Mouse (Mus musculus) adrenal gland, adult 18-20 months (tissue): ENCODE results near the gene Pusl1. TPM values are rescaled to one million over a fixed set of nuclear protein-coding genes. Genes with fewer than 3 reads are reported as not detected.

ENCODE experiments used
- DNase-seq, 2 experiments: peaks; one replicate each; pipeline ENCODE4 v3.0.0; 2021 to 2022; ENCODE audit warnings: low spot score in 2 of 2
- long read RNA-seq, 2 experiments: library from polyadenylated mRNA; stranded (forward); transcript quantifications; one replicate each; pipeline ENCODE4 v2.0.0; 2021
- total RNA-seq, 2 experiments: library from RNA; stranded (reverse); gene quantifications; 1 replicate in 1 of 2; 2 replicates in 1 of 2; pipeline ENCODE4 v1.2.3; 2021

The Pusl1 gene
- total RNA-seq = 10 to 100 TPM; 28.1 to 32.8 TPM
- long read RNA-seq, experiment 1, partial matches to known transcripts = 5 of 22 reads
- long read RNA-seq, experiment 1, other reads (novel, unspliced or antisense) = 13 of 22 reads
- long read RNA-seq, experiment 2, transcript Pusl1-201 (8 exons, 1,243 nt) = major isoform, 8 of 48 reads
- long read RNA-seq, experiment 2, partial matches to known transcripts = 6 of 48 reads
- long read RNA-seq, experiment 2, other reads (novel, unspliced or antisense) = 34 of 48 reads

DNA sequence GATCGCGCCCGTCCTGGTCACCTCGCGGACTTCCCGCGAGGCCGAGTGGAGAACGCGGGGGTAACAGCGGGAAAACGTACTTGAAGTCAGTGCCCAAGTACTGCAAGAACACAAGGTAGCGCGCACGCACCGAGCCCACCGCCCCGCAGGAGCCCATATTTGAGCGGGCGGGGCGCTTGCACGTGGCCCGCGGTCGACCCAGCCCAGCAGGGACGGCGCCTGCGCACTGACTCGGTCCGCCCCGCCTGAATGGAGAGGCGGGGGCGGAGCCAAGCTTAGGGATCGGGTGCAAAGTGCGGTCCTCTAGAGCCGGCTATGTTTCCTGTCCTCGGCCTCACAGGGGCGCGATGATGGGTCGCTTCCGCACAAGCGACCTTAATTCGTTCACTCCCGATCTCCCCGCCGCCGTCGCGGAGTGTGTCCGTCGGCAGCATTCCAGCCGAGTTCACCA, at the start of gene Pusl1, which contains the start of gene Acap3:
Pusl1 (minus strand) TSS at position 231 of the 451 bp plus-strand sequence.
Acap3 (plus strand) TSS at position 272 of the 451 bp plus-strand sequence.
- DNase-seq = peak; percentile 97 to 98

DNA sequence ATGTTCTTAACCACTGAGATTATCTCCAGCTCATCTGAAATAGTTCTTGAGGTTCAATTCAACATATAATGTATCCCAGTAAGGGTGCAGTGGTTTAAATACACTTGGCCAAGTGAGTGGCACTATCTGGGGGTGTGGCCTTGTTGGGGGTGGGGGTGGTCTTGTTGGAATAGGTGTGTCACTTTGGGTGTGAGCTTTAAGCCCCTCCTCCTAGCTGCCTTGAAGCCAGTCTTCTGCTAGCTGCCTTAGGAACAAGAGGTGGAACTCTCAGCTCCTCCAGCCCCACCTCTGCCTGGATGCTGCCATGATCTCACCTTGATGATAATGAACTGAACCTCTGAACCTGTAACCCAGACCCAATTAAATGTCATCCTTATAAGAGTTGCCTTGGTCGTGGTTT, 40.5 kb upstream of the Pusl1 start:
- DNase-seq = no peak

DNA sequence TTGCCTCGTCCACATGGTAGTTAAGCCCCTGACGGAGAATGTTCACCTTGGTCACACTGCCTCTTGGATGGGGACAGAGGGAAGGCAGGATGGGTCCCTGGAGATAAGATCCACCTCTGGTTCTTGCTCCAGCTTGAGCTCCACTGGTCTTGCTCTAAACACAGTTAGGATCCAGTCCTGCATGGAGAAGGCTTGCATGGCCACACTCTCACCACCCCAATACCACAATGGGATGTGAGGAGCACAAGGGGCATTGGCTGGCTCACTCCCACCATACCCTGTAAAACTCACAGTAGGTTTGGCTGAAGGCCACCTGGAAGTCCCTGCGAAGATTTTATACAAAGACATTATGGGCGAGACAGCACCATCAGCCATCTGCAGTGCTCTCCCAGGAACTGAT, 17.2 kb upstream of the Pusl1 start:
- DNase-seq = no peak

DNA sequence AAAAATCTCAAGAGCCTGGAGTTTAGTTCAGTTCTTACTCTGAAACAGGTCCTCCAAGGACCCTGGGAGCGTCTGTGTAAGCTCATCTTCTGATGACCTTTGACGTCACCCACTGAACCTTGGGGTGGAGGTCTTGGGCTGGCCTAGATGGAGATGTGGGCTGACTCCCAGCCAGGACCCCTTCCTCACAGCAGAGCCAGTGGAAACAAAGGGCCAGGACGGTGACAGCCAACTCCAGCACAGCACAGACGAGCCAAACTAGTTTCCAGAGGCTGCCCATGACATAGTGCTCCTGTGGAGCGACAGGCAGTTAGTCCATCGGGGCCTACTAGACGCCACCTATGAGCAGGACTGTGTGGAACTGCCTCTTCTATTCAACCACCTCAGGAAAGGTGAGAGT, 16.7 kb upstream of the Pusl1 start:
- peak; percentile 1 to 13 for DNase-seq

DNA sequence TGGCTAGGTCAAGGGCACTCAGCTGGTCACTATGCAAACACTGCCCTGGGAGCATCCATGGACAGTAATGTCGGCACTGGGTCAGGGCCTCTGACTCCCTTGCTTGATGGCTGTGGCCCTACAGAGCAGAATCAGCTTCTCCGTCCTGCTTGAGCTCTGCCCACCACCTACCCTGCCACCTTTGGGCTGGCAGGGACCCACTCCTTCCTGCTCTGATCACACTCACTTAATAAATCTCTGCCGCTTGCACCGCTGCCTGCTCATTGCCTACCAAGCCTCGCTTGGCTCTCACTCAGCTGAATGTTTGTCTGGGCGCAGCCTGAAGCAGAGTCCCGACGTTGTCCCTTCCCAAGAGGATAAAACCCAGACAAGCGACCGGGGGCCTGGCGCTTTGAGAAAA, 15.4 kb upstream of the Pusl1 start:
- peak; percentile 1 to 15 for DNase-seq

DNA sequence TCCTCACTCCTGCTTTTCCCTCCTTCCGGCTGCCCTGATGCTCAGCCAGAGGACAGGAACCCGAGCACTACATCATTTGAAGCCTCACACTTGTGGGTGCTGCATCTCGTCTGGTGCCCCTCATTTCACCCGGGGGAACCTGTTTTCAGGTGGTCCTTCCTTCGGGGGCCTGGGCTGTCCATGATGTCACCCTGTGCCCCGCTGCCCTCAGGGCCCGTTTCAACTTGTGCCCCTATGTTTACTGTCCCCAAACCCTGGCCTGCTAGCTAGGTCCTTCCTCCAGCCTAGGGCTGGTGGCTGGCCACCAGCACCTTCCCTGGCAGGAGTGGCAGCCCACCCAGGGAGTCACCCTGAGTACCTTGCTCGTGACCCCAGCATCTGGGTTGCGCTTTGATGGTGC, 14.5 kb upstream of the Pusl1 start:
- peak in 1 of 2 experiments; percentile 16 for DNase-seq

DNA sequence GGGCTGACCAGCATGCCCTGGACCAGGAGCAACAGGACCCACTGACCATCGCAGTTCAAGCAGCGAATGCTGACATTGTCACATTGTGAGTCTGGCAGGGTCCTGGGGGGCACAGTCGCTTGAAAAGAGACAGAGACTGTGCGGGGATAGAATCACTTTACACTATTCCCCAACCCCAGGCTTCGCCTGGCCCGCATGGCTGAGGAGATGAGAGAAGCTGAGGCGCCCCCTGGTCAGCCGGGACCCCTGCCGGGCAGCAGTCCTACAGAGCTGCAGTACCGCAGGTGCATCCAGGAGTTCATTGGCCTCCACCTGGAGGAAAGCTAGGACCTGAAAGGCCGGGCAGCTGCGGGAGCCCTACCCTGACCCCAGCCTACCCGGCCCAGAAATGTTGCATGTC, 14.1 kb upstream of the Pusl1 start:
- peak in 1 of 2 experiments; percentile 17 for DNase-seq

DNA sequence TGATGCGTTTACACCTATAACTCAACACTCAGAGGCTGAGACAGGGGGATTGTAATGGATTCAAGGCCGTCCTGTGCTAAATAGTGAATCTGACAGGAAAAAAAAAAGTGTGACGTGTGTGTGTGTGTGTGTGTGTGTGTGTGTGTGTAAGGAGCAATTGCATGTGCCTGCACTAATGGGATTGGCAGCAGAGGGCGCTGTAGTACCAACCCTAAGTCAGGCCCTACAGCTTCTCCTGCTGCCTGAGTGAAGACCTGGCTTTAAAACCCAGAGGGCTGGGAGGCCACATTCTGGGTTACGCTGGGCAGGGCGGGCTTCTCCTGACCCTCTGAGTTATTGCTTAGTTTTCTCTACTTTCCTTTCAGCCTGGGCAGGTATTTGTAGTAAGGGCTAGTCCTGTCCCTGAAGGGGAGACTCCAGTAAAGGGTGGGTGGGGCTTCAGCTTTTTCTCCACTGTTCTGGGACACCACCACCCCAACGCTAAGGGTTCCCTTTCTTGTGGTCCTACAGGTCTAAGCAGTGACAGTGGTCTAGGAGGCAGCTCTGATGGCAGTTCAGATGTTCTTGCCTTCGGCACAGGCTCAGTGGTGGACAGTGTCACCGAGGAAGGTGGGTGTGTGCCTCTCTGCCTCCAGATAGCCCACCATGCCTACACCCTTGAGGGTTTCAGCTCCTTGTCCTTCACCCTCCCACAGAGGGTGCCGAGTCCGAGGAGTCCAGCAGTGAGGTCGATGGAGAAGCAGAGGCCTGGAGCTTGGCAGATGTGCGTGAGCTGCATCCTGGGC, 12.9 kb upstream of the Pusl1 start:
- peak in 1 of 2 experiments; percentile 18 for DNase-seq

DNA sequence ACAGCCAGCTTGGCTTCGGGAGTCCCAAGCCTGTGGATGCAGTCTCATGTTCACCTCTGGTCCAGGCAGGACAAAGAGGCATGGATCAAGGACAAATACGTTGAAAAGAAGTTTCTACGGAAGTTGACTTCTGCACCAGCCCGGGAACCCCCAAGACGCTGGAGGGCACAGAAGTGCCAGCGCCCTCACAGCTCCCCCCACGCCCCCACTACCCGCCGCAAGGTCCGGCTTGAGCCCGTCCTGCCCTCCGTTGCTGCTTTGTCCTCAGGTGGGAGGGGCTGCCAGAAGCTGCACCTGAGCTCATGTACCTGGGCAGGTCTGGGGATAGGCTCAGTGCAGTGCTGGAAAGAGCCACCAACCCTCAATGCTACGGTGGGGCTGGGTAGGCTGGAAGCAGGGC, 11.7 kb upstream of the Pusl1 start:
- peak in 1 of 2 experiments; percentile 17 for DNase-seq

DNA sequence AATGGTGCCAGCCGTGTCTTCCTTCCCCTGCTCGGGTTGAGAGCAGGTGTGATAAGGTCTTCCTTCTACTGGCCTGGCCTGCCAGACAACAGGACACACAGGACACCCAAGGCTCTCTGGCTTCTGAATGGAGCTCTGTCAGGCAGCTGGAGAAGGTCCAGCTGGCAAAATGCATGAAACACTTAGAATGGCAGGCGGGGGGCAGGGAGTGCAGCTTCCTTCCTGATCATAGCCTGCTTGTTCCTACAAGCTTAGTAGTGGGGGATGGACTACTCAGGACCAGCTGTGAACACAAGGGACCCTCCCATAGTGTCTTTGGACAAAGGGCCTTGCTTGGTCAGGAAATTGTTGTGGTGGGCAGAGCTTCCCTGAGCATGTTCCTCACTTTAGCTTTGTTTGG, 9.6 kb upstream of the Pusl1 start:
- DNase-seq = peak; percentile 1 to 23

DNA sequence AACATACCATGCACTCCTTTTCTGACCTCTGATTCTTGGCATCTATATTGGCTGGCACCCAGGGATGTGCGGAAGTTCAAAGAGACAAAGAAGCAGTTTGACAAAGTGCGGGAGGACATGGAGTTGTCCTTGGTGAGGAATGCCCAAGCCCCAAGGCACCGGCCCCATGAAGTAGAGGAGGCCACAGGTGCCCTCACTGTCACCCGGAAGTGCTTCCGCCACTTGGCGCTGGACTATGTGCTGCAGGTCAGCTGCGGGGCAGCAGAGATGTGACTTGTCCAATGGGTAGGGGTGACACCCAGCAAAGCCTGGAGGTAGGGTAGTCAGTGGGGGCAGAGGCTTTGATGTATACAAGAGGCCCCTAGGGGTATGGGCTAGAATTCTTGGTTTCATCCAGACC, 7.8 kb upstream of the Pusl1 start:
- peak in 1 of 2 experiments; percentile 18 for DNase-seq

DNA sequence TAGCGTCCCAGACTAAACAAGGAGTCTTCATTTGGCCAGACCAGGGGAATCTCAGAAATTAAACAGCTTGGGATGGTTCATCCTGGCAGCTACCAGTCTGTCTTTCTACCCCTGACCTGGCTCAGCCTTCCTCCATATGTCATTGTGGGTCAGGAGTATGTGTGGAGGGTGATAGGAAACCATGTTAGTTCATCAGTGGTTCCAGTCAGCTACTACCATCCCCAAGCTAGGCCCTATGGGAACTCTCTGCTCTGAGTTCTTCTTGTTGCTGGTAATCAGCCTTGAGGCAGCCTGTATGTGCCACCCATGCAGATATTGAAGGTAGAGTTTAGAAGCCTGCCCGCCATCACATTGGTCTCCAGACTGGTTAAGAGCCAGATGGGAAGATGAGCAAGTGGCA, 6.7 kb upstream of the Pusl1 start:
- no peak for DNase-seq

DNA sequence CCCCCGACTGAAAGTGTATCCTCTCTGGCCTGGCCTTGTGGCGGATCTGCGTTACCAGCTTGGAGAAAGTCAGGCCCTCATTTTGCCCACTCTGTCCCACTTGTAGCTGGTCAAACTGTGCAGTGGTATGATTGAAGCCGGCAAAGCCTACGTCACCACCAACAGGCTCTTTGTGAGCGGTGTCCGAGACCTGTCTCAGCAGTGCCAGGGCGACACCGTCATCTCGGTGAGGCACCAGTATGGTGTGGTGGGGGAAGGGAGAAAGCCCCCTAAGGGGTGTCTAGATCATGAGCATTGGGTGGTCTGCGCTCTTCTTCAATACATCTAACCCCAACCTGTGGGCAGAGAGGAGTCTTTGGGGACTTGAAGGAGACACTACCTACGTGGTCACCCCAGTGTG, 4.9 kb upstream of the Pusl1 start:
- peak in 1 of 2 experiments; percentile 20 for DNase-seq

DNA sequence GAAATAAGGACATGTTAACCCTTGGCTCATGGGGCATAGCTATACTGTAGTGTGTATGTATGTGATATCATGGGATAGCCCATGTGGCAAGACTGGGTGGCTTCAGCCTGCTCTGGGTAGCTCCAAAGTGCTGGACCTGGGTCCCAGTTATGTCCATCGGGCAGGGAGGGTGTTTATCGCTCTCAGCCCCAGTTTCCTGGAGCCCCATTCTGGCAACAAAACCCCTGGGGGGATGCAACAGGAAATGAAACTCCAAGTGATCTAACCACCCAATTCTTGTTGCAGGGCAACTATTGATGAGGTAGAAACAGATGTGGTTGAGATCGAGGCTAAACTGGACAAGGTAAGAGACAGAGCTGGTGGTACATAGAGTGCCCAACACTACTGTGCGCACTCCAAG, 4.2 kb upstream of the Pusl1 start:
- DNase-seq = peak; percentile 2 to 20

DNA sequence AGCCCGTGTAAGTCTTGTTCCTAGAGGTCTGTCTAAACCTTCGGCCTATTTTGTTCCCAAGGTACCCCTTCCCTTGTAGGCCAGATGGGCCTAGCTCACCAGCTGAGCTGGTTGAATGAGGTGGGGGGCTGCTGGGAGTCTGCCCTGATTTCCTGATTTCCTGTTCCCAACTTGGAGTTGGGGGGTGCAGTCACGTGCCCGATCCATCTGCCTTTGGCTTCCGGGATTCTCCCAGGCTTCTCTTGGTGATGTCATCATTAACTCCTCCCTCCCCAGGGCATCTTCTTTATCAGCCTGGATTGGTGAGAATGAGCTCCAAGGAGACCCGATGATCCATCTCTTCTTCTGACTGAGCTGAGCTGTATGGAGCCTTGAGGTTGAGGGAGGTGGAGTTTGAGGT, 3.6 kb upstream of the Pusl1 start:
- peak; percentile 29 to 44 for DNase-seq

DNA sequence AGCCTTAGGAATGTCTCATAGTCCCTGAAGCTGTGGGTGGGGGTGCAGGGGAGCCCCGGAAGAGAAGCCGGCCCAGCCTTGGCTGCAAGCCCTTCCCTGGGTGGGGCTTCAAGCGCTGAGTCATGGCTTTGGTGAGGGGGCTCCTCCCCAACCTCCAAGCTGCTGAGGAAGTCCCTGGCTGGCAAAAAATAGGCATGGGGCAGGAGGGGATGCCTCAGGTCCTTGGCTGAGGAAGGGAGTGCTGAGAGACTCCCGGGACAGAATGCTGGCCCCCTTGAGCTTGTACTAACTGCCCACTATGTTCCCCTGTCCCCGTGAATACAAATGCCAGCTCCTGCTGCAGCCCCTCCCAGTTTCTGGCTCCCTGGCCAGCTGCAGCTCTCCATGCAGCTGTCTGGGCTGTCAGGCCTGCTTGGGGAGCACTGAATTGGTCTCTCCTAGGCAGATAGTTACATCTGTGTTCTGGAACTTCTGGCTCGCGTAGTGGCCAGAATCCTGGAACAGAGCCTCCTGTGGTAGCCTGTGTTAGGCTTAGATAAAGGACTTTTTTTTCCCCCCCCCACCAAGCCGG, 2.8 kb upstream of the Pusl1 start:
- peak; percentile 49 to 65 for DNase-seq

DNA sequence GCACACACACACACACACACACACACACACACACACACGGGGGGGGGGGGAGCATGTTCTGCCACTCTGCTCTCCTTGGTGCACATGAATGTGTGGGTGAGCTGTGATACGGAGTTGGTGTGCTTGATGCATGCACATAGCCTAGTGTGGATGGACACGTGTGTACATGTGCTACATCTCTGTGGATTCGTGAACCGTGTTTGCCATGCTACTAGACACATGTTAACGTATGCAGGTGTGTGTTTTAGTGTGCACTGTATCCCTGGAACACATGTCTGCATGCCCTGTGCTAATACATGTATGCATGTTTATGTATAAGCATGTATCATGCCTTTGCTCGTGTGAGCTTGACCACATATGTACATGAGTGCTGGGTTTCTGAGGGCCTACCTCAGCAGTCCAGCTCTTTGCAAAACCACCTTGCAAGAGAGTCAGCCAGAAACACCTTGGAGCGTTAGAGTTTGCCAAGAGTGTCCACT, 1.7 kb upstream of the Pusl1 start:
- DNase-seq = peak in 1 of 2 experiments; percentile 13

DNA sequence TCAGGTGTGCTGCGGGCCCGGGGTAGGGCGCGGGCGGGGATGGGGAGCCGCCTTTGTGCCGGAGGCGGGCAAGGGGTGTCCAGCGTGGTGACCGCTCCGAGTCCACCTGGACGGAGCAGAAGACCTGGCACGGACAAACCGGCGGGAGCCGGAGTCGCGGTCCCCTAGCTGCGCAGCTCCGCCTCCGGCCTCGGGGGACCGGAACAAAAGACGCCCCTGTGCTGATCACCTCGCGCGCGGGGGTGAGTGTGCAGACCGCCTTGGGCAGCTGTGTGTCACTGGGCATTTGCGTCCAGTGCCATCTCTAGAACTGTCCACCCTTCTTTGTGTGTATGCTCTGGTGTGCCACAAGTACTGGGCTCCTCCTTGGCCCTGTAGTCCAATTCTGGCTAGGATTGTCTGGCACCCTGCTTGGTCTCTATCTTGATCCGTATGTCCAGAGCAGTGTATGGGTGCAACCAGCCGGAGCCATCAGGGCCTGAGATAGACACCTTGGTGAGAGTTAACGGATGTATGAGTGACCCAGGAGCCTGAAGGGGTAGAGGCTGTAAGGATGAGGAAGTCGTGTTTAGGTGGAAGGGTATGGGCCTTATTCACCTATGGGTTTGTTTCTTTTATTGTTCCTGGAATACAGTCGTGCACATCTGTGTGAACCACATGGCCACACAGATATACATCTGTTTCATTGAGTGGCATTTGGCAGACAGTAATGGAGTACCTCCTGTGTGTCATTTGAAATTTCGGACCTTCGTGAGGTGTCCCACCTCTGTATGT, 1.0 kb upstream of the Pusl1 start:
- DNase-seq = no peak

DNA sequence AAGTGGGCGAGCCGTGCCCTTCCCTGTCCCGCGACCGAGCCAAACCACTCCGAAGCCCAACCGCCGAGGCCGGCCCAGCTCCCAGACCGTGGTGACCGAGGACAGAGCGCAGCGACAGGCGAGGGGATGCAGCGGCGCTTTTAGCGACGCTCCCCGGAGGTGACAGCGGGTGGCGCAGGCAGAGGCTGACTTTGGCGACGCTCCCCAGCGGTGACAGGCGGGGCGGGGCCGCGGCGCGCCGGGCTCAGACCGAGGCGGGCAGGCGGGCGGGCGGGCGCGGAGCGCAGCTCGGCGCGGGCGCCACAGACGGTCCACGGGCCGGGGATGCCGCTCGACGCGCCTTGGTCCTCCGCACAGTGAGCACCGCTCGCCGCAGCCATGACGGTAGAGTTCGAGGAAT, 436 bp upstream of the Pusl1 start:
- peak; percentile 80 to 85 for DNase-seq

DNA sequence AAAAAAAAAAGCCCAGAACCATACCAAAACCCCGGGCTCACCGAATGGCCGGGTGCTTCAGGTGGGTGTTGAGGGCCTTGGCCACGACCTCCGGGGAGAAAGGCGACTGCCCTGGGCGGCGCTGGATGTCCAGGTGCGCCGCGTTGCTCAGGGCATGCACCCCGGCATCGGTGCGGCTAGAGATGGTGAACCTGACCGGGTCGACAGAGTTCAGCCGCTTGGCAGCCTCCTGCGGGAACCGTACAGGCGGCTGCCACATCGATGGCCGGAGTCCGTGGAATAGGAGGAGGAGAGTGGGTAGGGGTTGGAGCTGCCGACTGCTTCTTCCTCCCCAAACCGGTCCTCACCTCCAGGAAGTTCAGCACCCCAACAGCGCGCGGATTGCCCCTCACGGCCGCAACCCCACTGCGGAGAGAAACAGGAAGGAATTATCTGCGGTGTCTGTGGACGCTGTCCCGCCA, 540 bp downstream of the Pusl1 start:
- no peak for DNase-seq

DNA sequence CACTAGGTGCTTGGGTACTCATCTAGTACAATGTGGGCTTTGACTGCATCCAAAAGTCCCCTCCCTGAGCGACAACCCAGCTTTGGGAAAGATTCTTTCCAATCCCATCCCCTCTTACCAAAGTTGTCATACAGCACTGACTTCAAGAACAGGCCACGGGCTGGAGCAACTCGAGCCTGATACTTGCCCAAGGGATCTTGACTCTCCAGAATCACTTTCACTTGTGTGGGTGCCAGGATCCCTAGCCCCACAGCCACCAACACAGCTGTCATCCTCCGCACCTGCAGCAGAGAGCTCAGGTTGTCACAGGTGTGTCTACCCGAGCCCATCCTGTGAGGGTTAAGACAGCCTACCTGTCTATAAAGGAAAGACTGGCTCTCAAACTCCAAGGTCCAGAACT, 2.3 kb downstream of the Pusl1 start:
- peak in 1 of 2 experiments; percentile 11 for DNase-seq
